Mouse (Mus musculus) kidney, postnatal 25 days (tissue): ENCODE results near the gene AI987944.

Source experiments
- DNase-seq, 2 experiments: peaks; one replicate each; pipeline ENCODE4 v3.0.0; 2021; ENCODE audit warnings: mixed read lengths in 2 of 2

Gene AI987944

GRCm38 (mm10) chr7:41393048-41393971 is at the start of gene AI987944:
Gene AI987944, minus strand, starts transcription at chr7:41393379.
- peak; percentile 91 to 92 for DNase-seq

GRCm38 (mm10) chr7:41394130-41394529 is 951 bp upstream of the AI987944 start:
- no peak for DNase-seq
